Mouse (Mus musculus): ENCODE measurements at regions not wholly inside any gene's neighbourhood (a gene's known extent, or its start where the extent isn't known, plus 50 kb on each side); places are given as distances from the start of the nearest gene placed in this dataset.
"Not testable (repeated sequence)": the region's sequence is repeated elsewhere in the genome, so short reads cannot be mapped to it uniquely, and the experiment has no call there.

DNA sequence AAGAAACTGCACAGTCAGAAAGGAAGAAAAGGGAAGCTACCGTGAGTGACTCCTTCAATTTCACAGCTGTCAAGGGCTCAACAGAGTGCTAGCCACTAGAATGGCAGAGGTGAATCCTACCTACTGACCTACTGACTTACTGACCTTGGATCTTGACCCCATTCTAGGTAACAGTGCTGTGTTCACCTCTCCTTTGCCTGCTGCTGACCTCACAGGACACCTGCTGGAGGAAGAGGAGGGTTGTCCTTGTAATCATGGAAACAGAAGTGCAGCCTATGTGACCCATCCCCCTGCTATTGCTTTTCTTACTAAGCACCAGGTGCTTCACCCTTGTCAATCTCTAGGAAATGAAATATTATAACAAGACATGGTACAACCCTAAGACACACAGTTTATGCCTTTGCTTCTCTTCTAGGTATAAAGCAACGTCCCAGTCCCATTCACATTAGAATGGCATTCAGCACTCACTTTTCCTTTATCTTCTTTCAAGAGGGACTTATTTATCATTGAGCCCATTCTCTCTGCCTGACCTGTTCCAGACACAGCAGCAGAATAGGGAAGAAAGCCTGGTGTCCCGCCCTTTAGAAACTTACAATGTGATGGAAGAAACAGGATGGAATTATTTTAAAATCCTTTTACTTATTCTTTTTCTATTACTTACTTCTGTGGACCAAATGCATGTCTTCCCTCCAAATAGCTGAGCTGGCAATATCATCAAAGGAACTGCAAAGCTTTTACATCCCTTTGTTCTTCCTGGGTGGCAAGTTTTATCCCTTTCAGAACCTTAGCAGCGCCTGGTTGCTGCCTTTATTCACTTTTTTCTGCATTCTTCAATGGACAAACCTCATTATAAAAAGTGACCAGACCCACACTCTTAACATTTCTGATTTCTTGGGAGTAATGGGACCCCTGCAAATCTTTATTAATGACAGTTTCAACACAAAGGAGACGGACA, 176.5 kb downstream of the Alg10b start:
- H3K4me1 ChIP-seq (replicated peaks) = peaks cover 13% of the 10 kb centered on the region
- 9% methylated on average over 5 of the region's 5 CpGs for WGBS
- H3K4me2 ChIP-seq (replicated peaks) = no peak overlapping the region
- no peak for ATAC-seq
- no peaks in the 10 kb centered on the region for H3K9me3 ChIP-seq
- no peaks in the 10 kb centered on the region for H3K27me3 ChIP-seq
- no peaks in the 10 kb centered on the region for H3K36me3 ChIP-seq
- H3K9ac ChIP-seq (replicated peaks) = no peak overlapping the region
- H3K27ac ChIP-seq = no peak overlapping the region
- no peak overlapping the region for H3K4me3 ChIP-seq (replicated peaks)

DNA sequence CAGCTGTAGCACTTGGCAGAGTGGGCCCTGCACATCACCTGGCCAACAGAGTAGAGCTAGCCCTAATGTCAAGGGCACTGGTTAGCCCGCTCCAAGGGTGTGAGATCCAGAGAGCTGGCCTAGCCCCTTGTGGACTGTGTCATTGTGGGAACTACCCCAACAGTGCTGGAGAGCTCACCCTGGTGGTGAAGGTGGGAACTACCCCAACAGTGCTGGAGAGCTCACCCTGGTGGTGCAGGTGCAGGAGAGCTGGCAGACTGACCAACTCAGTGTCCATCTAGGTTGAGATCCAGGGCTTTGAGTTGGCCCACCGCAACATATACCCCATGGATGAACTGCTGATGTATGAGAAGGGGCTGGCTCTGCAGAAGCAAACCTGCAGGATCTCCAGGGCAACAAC, 196.7 kb downstream of the Alg10b start:
- H3K4me3 ChIP-seq (replicated peaks) = no peak overlapping the region
- WGBS = 93% methylated on average over 2 of the region's 2 CpGs
- ATAC-seq = no peak

GRCm38 (mm10) chr15:90422122-90422614, 198.1 kb downstream of the Alg10b start:
- WGBS = 15% methylated on average over 5 of the region's 5 CpGs
- no peak for ATAC-seq
- no peak overlapping the region for H3K9ac ChIP-seq (replicated peaks)
- no peak overlapping the region for H3K27ac ChIP-seq
- H3K4me3 ChIP-seq (replicated peaks) = no peak overlapping the region
- no peaks in the 10 kb centered on the region for H3K9me3 ChIP-seq
- no peaks in the 10 kb centered on the region for H3K27me3 ChIP-seq
- peaks cover 12% of the 10 kb centered on the region for H3K4me1 ChIP-seq (replicated peaks)
- no peaks in the 10 kb centered on the region for H3K36me3 ChIP-seq
- H3K4me2 ChIP-seq (replicated peaks) = no peak overlapping the region

More for the DNA sequence above, 196.7 kb downstream of the Alg10b start:
- Histone ChIP-seq H3K27ac (no peak overlapping the region), H3K9ac (replicated peaks) (no peak overlapping the region), H3K27me3 (no peaks in the 10 kb centered on the region), H3K36me3 (no peaks in the 10 kb centered on the region), H3K9me3 (no peaks in the 10 kb centered on the region), H3K4me1 (replicated peaks) (peaks cover 12% of the 10 kb centered on the region), H3K4me2 (replicated peaks) (no peak overlapping the region)

DNA sequence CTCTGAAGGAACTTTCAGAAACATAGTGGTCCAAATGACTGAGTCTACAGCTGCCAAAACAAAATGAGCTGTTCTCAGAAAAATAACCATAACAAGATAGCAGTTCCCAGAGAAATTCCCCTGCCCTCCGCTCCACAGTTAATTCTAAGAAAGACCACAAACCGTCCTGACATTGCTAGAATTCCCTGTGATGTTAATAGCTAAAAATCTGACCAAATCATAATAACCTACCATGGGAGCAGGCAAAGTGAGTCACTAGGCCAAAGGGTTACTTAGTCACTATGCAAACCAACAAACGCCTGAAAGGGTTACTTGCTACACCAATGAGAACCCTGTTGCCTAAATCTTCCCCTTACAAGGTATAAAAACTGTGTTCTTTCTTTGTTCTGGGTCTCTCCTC, 206.9 kb downstream of the Alg10b start:
- H3K36me3 ChIP-seq; H3K9ac ChIP-seq (replicated peaks); H3K4me2 ChIP-seq (replicated peaks); H3K27ac ChIP-seq; H3K9me3 ChIP-seq; H3K27me3 ChIP-seq; H3K4me3 ChIP-seq (replicated peaks); ATAC-seq; H3K4me1 ChIP-seq (replicated peaks): not testable (repeated sequence)
- 91% methylated on average over 3 of the region's 3 CpGs for WGBS

- no peak overlapping the region for H3K4me3 ChIP-seq (replicated peaks)
- 73% methylated on average over 2 of the region's 2 CpGs for WGBS
- no peaks in the 10 kb centered on the region for H3K4me1 ChIP-seq (replicated peaks)
- no peak overlapping the region for H3K9ac ChIP-seq (replicated peaks)
- H3K36me3 ChIP-seq = no peaks in the 10 kb centered on the region
- no peaks in the 10 kb centered on the region for H3K9me3 ChIP-seq
- no peak for ATAC-seq
- no peak overlapping the region for H3K4me2 ChIP-seq (replicated peaks)
- H3K27me3 ChIP-seq = no peaks in the 10 kb centered on the region
- H3K27ac ChIP-seq = no peak overlapping the region
These were observed 208.0 kb downstream of the Alg10b start for GRCm38 (mm10) chr15:90432154-90432553.

GRCm38 (mm10) chr15:90435286-90435685, 211.2 kb downstream of the Alg10b start:
- Histone ChIP-seq H3K27ac (no peak overlapping the region), H3K27me3 (no peaks in the 10 kb centered on the region), H3K9ac (replicated peaks) (no peak overlapping the region), H3K4me3 (replicated peaks) (no peak overlapping the region), H3K36me3 (no peaks in the 10 kb centered on the region), H3K9me3 (no peaks in the 10 kb centered on the region), H3K4me1 (replicated peaks) (no peaks in the 10 kb centered on the region), H3K4me2 (replicated peaks) (no peak overlapping the region)
- WGBS = 72% methylated on average over 5 of the region's 5 CpGs
- ATAC-seq = no peak

Data from midbrain, embryonic 13.5 days (tissue).